Mouse (Mus musculus) C2C12 (cell line): Measurements from ENCODE around the gene Mras.

Experiments
- CTCF ChIP-seq: IDR thresholded peaks from one replicate; pipeline ENCODE4 v1.5.1; 2011; ENCODE audit not compliant: control insufficient read depth, insufficient read depth, insufficient read length
- FOSL1 ChIP-seq: IDR thresholded peaks from one replicate; pipeline ENCODE4 v1.8.0; 2011; ENCODE audit warnings: mild to moderate bottlenecking, low read length; ENCODE audit not compliant: poor library complexity, insufficient read depth, severe bottlenecking
- MAX ChIP-seq: IDR thresholded peaks from one replicate; pipeline ENCODE4 v1.6.1; 2011; ENCODE audit warnings: mild to moderate bottlenecking, control low read depth
- MYOG ChIP-seq: IDR thresholded peaks from one replicate; pipeline ENCODE4 v1.6.1; 2011; ENCODE audit not compliant: control insufficient read depth, insufficient read length; ENCODE audit errors: extremely low read depth
- USF1 ChIP-seq: IDR thresholded peaks from one replicate; pipeline ENCODE4 v1.6.1; 2011; ENCODE audit warnings: low read depth, mild to moderate bottlenecking, control low read depth, moderate library complexity

- no peak for TF ChIP-seq CTCF
- TF ChIP-seq MAX, result no peak
- no peak for TF ChIP-seq USF1
- TF ChIP-seq MYOG, result no peak
- TF ChIP-seq FOSL1, result no peak
These were observed 32.6 kb upstream of the Mras start for GRCm38 (mm10) chr9:99469681-99470273.
